Mouse (Mus musculus) left cerebral cortex, postnatal 36 days (tissue): Measurements from ENCODE around the gene Klf4. TPM values are rescaled to one million over a fixed set of nuclear protein-coding genes. Genes with fewer than 3 reads are reported as not detected.

Experiments
- total RNA-seq, 2 experiments: library from RNA; stranded (reverse); gene quantifications; 2 replicates each; pipeline ENCODE4 v1.2.3; 2021

Gene Klf4
- total RNA-seq, 2 experiments from 2014 or later, result 5.4 to 7.6 TPM

Other genes with a start within 250 kb of the Klf4 start
- 100 to 1,000 TPM; 190 to 197 TPM for gene Rad23b, start 182.4 kb downstream of the Klf4 start, total RNA-seq